Mouse (Mus musculus) thymus, adult 18-20 months (tissue): ENCODE data around the gene Rad51c.
A peak's percentile ranks its signal among the peaks of the same experiment; 100 is the strongest.
"Not testable (repeated sequence)": the region's sequence is repeated elsewhere in the genome, so short reads cannot be mapped to it uniquely, and the experiment has no call there.

Experiments used
- DNase-seq, 2 experiments: peaks; one replicate each; pipeline ENCODE4 v3.0.0; 2022; ENCODE audit warnings: mixed read lengths in 2 of 2

Rad51c gene

GRCm38 (mm10) chr11:87432447-87432846 is 27.7 kb upstream of the Rad51c start:
- DNase-seq: no peak

- DNase-seq: not testable (repeated sequence)
Measured at GRCm38 (mm10) chr11:87431813-87432212, 27.1 kb upstream of the Rad51c start.

- DNase-seq: no peak
Measured at GRCm38 (mm10) chr11:87430374-87430773, 25.6 kb upstream of the Rad51c start.

- DNase-seq: no peak
Measured at GRCm38 (mm10) chr11:87429363-87429762, 24.6 kb upstream of the Rad51c start.

- no peak for DNase-seq
Measured at GRCm38 (mm10) chr11:87428051-87428673, 23.4 kb upstream of the Rad51c start.

- no peak for DNase-seq
Measured at GRCm38 (mm10) chr11:87427273-87428050, 22.7 kb upstream of the Rad51c start.

- peak; percentile 71 to 88 for DNase-seq
Measured at GRCm38 (mm10) chr11:87426450-87427250, 21.9 kb upstream of the Rad51c start.

- DNase-seq: no peak
Measured at GRCm38 (mm10) chr11:87426121-87426449, 21.3 kb upstream of the Rad51c start.

GRCm38 (mm10) chr11:87423551-87424325 is 19.0 kb upstream of the Rad51c start:
- DNase-seq: no peak

GRCm38 (mm10) chr11:87422511-87423340 is 18.0 kb upstream of the Rad51c start:
- DNase-seq: peak; percentile 73 to 87

- peak in 1 of 2 experiments; percentile 44 for DNase-seq
Measured at GRCm38 (mm10) chr11:87421760-87422201, 17.0 kb upstream of the Rad51c start.

GRCm38 (mm10) chr11:87420861-87421260 is 16.1 kb upstream of the Rad51c start:
- no peak for DNase-seq

GRCm38 (mm10) chr11:87416120-87416519 is 11.4 kb upstream of the Rad51c start:
- DNase-seq: no peak

- DNase-seq: not testable (repeated sequence)
Measured at GRCm38 (mm10) chr11:87413412-87413811, 8.7 kb upstream of the Rad51c start.

GRCm38 (mm10) chr11:87404111-87404853 is 472 bp downstream of the Rad51c start:
- peak; percentile 93 to 94 for DNase-seq

GRCm38 (mm10) chr11:87398402-87398801 is 6.4 kb downstream of the Rad51c start:
- no peak for DNase-seq

GRCm38 (mm10) chr11:87393855-87394254 is 10.9 kb downstream of the Rad51c start:
- no peak for DNase-seq

- no peak for DNase-seq
Measured at GRCm38 (mm10) chr11:87385676-87386075, 19.1 kb downstream of the Rad51c start.

- DNase-seq: no peak
Measured at GRCm38 (mm10) chr11:87384551-87384950, 20.2 kb downstream of the Rad51c start.

GRCm38 (mm10) chr11:87367865-87368580 is 36.7 kb downstream of the Rad51c start:
- DNase-seq: no peak
